Mouse (Mus musculus) megakaryocyte progenitor cell, adult 5-6 weeks (primary cell): ENCODE measurements around the gene C1s1. TPM values are rescaled to one million over a fixed set of nuclear protein-coding genes. Genes with fewer than 3 reads are reported as not detected.
A peak's percentile ranks its signal among the peaks of the same experiment; 100 is the strongest.
"Not testable (repeated sequence)": the region's sequence is repeated elsewhere in the genome, so short reads cannot be mapped to it uniquely, and the experiment has no call there.

Experiments used
- ATAC-seq: replicated peaks from 2 replicates; pipeline ENCODE4 v1.8.0; 2016; ENCODE audit warnings: mild to moderate bottlenecking, moderate TSS enrichment, inconsistent platforms; ENCODE audit not compliant: poor library complexity
- total RNA-seq, 2 experiments: library from RNA; stranded (forward) in 1 of 2; stranded (reverse) in 1 of 2; fragments of 157-497, 149-512 nt in 1 of 2; fragments of 200-1000 nt in 1 of 2; gene quantifications; 2 replicates each; pipeline versions ENCODE4 v1.2.3 to v1.2.4; 2015 to 2017

The C1s1 gene
- total RNA-seq, 2 experiments from 2014 or later, result not detected

GRCm38 (mm10) chr6:124517733-124518132 is 24.4 kb downstream of the C1s1 start:
- ATAC-seq, result not testable (repeated sequence)

- peak; percentile 78 for ATAC-seq
Observed at GRCm38 (mm10) chr6:124512355-124512836, 29.8 kb downstream of the C1s1 start, which contains the start of gene C1ra. Gene C1ra (plus strand): TSS chr6:124512405.

GRCm38 (mm10) chr6:124511936-124512335 is 30.2 kb downstream of the C1s1 start:
- ATAC-seq, result no peak

GRCm38 (mm10) chr6:124509192-124509591 is 33.0 kb downstream of the C1s1 start:
- ATAC-seq, result not testable (repeated sequence)

- 0 out of 2 replicates have a peak, but pooled peaks have one; percentile 29 for ATAC-seq
Observed at GRCm38 (mm10) chr6:124508292-124508691, 33.9 kb downstream of the C1s1 start.

GRCm38 (mm10) chr6:124506991-124507390 is 35.2 kb downstream of the C1s1 start:
- no peak for ATAC-seq

GRCm38 (mm10) chr6:124505028-124505427 is 37.1 kb downstream of the C1s1 start:
- peak; percentile 96 for ATAC-seq

GRCm38 (mm10) chr6:124502021-124502420 is 40.1 kb downstream of the C1s1 start:
- no peak for ATAC-seq

- no peak for ATAC-seq
Observed at GRCm38 (mm10) chr6:124501473-124501872, 40.7 kb downstream of the C1s1 start.

GRCm38 (mm10) chr6:124499914-124500566 is 42.1 kb downstream of the C1s1 start:
- ATAC-seq, result no peak

GRCm38 (mm10) chr6:124496054-124496453 is 46.1 kb downstream of the C1s1 start:
- peak; percentile 53 for ATAC-seq

GRCm38 (mm10) chr6:124493886-124494285 is 48.3 kb downstream of the C1s1 start:
- ATAC-seq, result no peak

- ATAC-seq, result peak; percentile 88
Observed at GRCm38 (mm10) chr6:124492842-124493561, 49.2 kb downstream of the C1s1 start, which contains the start of gene C1rl. Gene C1rl (plus strand): TSS chr6:124493113.

GRCm38 (mm10) chr6:124491427-124491826 is 50.7 kb downstream of the C1s1 start:
- ATAC-seq, result no peak

- no peak for ATAC-seq
Observed at GRCm38 (mm10) chr6:124488952-124489351, 53.2 kb downstream of the C1s1 start.

- peak; percentile 60; the same call in 1 of the 2 replicates for ATAC-seq
Observed at GRCm38 (mm10) chr6:124487509-124487908, 54.6 kb downstream of the C1s1 start.

- ATAC-seq, result no peak
Observed at GRCm38 (mm10) chr6:124485414-124486144, 56.6 kb downstream of the C1s1 start.

GRCm38 (mm10) chr6:124484851-124485250 is 57.3 kb downstream of the C1s1 start:
- ATAC-seq, result no peak

- not testable (repeated sequence) for ATAC-seq
Observed at GRCm38 (mm10) chr6:124483831-124484230, 58.3 kb downstream of the C1s1 start.

GRCm38 (mm10) chr6:124481571-124481970 is 60.6 kb downstream of the C1s1 start:
- ATAC-seq, result peak; percentile 44
